Mouse (Mus musculus): ENCODE measurements around the gene Lrrc55. TPM values are rescaled to one million over a fixed set of nuclear protein-coding genes. Genes with fewer than 3 reads are reported as not detected.

Lrrc55 gene
- polyA plus RNA-seq, 1 experiment from 2014 or later: 0.35 TPM

DNA sequence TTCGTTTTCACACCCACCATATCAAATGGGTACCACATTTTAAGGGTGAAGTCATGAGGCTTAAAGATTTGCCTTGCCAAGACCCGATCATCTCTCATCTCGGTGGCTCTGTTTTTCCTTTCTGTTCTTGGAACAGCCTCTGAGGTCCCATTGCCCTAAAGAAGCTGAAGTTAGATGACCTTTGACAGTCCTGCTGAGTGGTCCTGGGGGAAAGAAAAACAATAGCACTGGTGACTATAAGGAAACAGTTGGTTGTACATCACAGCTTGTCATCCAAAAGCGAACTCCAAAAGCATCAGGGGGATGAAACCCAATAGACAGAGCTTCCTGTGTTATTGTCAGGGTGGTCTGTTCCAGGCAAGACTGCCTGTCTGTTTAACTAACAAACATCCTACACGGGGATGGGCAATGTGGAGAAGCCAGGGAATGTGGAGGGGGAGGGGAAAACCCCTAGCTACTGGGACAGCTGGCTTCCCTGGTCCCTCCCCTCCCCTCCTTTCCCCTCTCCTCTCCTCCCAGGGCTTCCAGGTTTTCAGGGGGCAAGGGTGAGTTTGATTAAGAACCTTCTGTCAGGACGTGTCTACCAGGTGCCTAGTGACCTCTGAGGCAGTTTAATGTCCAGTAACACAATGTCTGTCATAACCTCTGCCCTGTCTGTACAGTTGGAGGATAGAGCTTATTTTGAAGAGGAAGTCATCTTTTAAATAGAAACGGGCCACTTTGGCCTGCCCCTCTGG is 33.5 kb downstream of the Lrrc55 start:
- 17% methylated on average over 7 of the region's 7 CpGs for WGBS

DNA sequence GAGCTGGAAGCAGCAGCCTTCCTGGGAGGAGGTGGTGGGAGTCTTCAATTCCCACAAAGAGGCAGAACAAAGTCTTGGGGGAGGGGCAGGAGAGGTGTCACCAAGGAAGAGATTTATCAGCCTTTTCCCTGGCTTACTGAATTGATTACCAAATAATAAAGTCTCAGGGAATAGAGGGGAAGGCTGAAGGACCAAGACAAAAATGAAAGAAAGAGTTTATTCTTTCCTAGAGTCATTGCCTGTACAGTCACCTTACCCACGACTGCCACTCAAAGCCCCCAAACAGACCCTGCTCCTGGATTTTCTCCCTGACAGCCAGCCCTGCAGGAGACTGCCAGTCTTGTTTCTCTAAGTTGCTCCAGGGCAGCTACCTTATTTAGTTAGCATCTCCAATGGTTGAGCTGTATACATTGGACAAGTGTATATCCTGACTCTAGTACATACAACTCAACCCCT is 35.3 kb downstream of the Lrrc55 start:
- ATAC-seq (ENCODE audit: borderline replicate concordance, extremely low read depth, low FRiP score, low TSS enrichment): no peak
- no peaks in the 10 kb centered on the region for H3K36me3 ChIP-seq
- no peak overlapping the region for H3K27ac ChIP-seq
- H3K4me3 ChIP-seq: no peak overlapping the region
- H3K27me3 ChIP-seq: no peaks in the 10 kb centered on the region
- no peak overlapping the region for H3K4me2 ChIP-seq
- 11% methylated on average over 1 of the region's 1 CpGs for WGBS
- H3K9me3 ChIP-seq: no peaks in the 10 kb centered on the region
- H3K9ac ChIP-seq: no peak overlapping the region
- H3K4me1 ChIP-seq: peaks cover 24% of the 10 kb centered on the region

More for the DNA sequence above, 33.5 kb downstream of the Lrrc55 start:
- H3K4me2 ChIP-seq: no peak overlapping the region
- H3K9me3 ChIP-seq: no peaks in the 10 kb centered on the region
- peak overlapping the region; percentile 55 for H3K27ac ChIP-seq
- H3K4me3 ChIP-seq: no peak overlapping the region
- peaks cover 27% of the 10 kb centered on the region for H3K4me1 ChIP-seq
- peak; percentile 73 for ATAC-seq (ENCODE audit: borderline replicate concordance, extremely low read depth, low FRiP score, low TSS enrichment)
- H3K9ac ChIP-seq: no peak overlapping the region
- H3K36me3 ChIP-seq: no peaks in the 10 kb centered on the region
- H3K27me3 ChIP-seq: no peaks in the 10 kb centered on the region

DNA sequence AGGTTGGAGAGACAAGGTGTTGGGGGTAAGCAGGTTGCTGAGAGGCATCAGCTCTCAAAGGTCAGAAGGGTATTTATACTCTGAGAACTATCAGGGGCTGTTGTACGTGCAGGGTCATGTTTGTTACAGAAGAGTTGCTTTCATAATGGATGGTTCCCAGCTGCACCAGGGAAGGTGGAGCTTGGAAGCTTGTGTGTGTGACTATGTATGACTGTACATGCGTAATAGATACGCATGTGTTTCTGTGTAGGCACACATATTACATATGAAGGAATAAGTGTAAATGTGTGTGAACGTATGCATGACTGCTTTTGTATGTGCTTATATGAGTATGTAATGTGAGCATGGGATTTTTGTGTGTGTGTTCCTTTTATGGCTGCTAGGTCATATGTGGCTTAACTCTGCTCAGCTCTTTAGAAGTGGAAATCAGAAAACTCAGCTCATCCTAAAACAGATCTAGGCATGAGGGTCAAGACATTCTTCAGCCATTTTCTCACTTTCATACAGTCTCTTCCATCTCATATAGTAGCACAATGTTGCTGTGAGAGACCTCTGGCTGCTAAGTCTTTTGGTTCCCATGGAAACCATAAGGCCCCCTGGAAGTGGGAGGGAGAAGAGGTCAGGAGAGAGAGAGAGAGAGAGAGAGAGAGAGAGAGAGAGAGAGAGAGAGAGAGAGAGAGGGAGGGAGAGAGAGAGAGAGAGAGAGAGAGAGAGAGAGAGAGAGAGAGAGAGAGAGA is 35.9 kb downstream of the Lrrc55 start:
- Histone ChIP-seq H3K36me3 (no peaks in the 10 kb centered on the region), H3K4me3 (no peak overlapping the region), H3K9ac (no peak overlapping the region), H3K27me3 (no peaks in the 10 kb centered on the region), H3K9me3 (no peaks in the 10 kb centered on the region), H3K27ac (no peak overlapping the region), H3K4me2 (no peak overlapping the region), H3K4me1 (peaks cover 24% of the 10 kb centered on the region)
- no peak for ATAC-seq (ENCODE audit: borderline replicate concordance, extremely low read depth, low FRiP score, low TSS enrichment)
- 53% methylated on average over 4 of the region's 4 CpGs for WGBS

DNA sequence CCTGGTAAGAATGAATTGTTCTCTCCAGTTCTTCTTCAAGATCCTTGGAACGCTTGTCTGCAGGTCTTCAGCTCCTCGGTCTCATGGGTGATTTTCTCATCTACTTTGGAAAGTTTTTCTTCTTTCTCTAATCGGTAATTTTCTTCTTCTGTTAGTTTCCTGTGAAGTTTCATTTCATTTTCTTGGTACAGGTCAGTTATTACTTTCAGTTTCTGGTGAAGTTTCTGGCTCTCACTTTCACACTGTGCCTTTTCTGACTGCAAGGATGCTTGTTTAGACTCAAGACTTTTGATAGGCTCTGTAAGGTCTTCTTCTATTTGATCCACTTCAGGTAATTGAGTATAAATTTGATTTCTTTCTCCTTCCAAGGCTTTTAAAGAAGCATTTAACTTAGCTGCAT is 39.6 kb downstream of the Lrrc55 start:
- Histone ChIP-seq H3K4me2 (no peak overlapping the region), H3K27ac (no peak overlapping the region), H3K36me3 (no peaks in the 10 kb centered on the region), H3K9ac (no peak overlapping the region), H3K4me1 (peaks cover 12% of the 10 kb centered on the region), H3K9me3 (no peaks in the 10 kb centered on the region), H3K27me3 (no peaks in the 10 kb centered on the region), H3K4me3 (no peak overlapping the region)
- ATAC-seq (ENCODE audit: borderline replicate concordance, extremely low read depth, low FRiP score, low TSS enrichment): no peak
- WGBS: 90% methylated on average over 3 of the region's 3 CpGs

DNA sequence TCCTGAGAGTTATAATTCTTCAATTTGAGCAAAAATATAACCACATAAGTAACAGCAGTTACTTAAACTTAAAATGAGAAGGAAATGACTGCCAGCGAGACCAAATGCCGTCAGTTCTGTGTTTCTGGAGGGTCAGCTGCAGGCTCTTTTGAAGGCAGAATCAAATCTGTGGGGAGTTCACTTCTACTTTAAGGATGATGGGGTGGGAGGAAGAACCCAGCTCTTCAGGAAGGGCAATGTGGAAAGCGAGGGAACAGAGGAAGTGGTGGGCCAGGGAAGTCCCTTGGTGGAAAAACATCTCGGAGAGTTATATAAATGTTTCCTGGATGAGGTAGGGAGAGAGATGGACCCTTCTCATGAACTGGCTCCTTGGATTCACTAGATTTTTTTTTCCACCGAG is 40.9 kb downstream of the Lrrc55 start:
- Histone ChIP-seq H3K27me3 (no peaks in the 10 kb centered on the region), H3K9me3 (no peaks in the 10 kb centered on the region), H3K36me3 (no peaks in the 10 kb centered on the region), H3K4me3 (no peak overlapping the region), H3K9ac (no peak overlapping the region), H3K27ac (no peak overlapping the region), H3K4me2 (no peak overlapping the region), H3K4me1 (peaks cover 6% of the 10 kb centered on the region)
- no peak for ATAC-seq (ENCODE audit: borderline replicate concordance, extremely low read depth, low FRiP score, low TSS enrichment)
- WGBS: 80% methylated on average over 5 of the region's 5 CpGs

DNA sequence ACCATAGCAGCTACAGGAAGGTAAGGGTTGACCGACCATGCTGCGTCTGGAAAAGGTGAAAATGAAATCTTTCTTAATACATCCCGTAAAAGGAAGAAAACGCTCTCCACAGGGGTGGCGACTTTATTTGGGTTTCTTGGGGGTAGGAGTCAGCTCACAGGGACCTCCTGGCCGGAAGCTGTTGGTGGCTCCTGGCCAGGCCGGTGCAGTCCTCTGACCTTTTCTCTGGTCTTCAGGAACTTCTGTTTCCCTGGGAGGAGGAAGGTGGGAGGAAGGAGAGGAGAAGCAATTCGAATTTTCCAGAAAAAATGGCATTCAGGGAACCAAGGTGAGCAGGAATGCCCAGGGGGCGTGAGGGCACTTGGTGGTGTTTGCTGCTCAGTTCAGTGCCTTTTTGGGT is 41.7 kb downstream of the Lrrc55 start:
- Histone ChIP-seq H3K4me3 (no peak overlapping the region), H3K9ac (no peak overlapping the region), H3K27ac (no peak overlapping the region), H3K9me3 (no peaks in the 10 kb centered on the region), H3K27me3 (no peaks in the 10 kb centered on the region), H3K36me3 (no peaks in the 10 kb centered on the region), H3K4me2 (no peak overlapping the region), H3K4me1 (no peaks in the 10 kb centered on the region)
- WGBS: 75% methylated on average over 9 of the region's 9 CpGs
- ATAC-seq (ENCODE audit: borderline replicate concordance, extremely low read depth, low FRiP score, low TSS enrichment): no peak

DNA sequence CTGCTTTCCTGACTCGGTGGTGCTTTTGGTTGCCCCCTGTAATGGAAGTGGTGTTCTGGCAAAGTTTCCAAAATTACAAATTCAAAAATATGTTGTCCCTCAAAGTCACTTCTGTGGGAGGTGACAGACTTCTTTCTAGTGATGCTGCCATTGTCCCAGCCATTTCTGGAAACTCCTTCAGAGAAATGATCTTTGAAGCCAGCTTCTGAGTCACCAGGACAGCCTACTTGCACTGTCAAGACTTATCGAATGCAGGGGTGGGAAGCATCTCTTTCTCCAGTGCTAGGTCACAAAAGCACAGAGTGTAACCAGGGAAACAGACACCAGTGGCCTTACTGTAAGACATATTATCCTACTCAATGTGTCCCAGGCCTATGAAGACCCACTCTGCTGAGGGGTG is 45.8 kb downstream of the Lrrc55 start:
- WGBS: 71% methylated on average over 2 of the region's 2 CpGs
- H3K4me3 ChIP-seq: no peak overlapping the region
- no peaks in the 10 kb centered on the region for H3K27me3 ChIP-seq
- ATAC-seq (ENCODE audit: borderline replicate concordance, extremely low read depth, low FRiP score, low TSS enrichment): no peak
- no peaks in the 10 kb centered on the region for H3K4me1 ChIP-seq
- H3K9ac ChIP-seq: no peak overlapping the region
- H3K9me3 ChIP-seq: no peaks in the 10 kb centered on the region
- H3K4me2 ChIP-seq: no peak overlapping the region
- H3K27ac ChIP-seq: no peak overlapping the region
- no peaks in the 10 kb centered on the region for H3K36me3 ChIP-seq

DNA sequence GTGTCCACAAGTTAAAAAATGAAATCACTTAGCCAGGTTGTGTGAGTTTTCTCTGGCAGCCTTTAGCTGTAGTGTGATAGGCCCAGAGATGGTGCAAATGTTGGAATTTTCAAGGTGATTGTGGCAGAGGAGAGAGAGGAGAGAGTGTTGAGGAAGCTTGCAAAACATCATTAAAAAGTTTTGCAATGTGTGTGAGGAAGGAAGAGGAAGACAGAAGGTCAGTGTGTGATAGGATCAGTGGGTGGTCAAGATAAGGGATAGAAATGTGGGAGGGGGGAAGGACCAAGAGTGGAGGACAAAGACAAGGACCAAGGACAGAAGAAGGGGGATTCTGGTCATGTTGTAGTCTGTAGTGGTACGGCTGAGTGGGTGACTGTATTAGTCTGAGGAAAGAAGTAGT is 46.6 kb downstream of the Lrrc55 start:
- 64% methylated on average over 1 of the region's 1 CpGs for WGBS
- no peak overlapping the region for H3K27ac ChIP-seq
- H3K4me2 ChIP-seq: no peak overlapping the region
- no peaks in the 10 kb centered on the region for H3K36me3 ChIP-seq
- H3K9ac ChIP-seq: no peak overlapping the region
- H3K9me3 ChIP-seq: no peaks in the 10 kb centered on the region
- H3K4me3 ChIP-seq: no peak overlapping the region
- no peaks in the 10 kb centered on the region for H3K27me3 ChIP-seq
- no peak for ATAC-seq (ENCODE audit: borderline replicate concordance, extremely low read depth, low FRiP score, low TSS enrichment)
- H3K4me1 ChIP-seq: no peaks in the 10 kb centered on the region

DNA sequence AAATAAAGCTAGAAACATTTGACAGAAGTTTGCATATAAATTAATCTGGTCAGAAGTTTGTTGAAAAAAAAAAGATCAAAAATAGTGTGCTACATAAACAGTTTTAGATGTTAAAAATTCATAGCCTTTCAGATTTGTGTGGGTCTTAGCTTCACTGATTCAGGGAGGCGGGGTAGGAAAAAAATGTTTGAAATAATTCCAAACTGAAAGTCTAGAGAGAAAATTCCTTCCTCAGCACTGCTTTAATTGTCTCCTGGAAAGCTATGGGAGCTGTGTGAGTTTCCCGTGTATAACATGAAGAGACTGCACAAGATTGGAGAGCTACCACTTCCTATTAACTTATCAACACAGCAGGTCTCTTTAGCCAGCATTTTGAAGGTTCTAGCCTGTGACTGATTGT is 49.5 kb downstream of the Lrrc55 start:
- 60% methylated on average over 2 of the region's 2 CpGs for WGBS

DNA sequence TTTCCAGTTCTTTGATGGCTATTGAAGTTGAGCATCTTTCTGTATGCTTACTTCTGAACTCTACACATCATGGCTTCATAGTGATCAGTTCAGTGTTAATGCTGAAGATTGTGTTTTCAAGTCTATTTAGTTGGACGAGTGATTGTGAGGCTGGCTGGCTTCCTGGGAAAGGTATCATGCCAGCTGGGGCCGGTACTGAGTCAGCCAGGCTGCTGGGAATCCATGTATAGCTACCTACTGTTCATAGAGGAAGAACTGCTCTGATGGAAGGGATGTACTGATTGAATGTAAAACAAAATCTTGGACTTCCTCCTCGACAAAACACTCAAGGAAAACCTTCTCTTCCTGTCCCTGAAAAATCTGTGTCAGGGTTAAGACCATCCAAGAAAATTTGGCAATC is 51.7 kb downstream of the Lrrc55 start:
- Histone ChIP-seq H3K9ac (no peak overlapping the region), H3K4me1 (no peaks in the 10 kb centered on the region), H3K9me3 (no peaks in the 10 kb centered on the region), H3K27me3 (no peaks in the 10 kb centered on the region), H3K27ac (no peak overlapping the region), H3K36me3 (no peaks in the 10 kb centered on the region), H3K4me3 (no peak overlapping the region), H3K4me2 (no peak overlapping the region)
- WGBS: 59% methylated on average over 3 of the region's 3 CpGs
- ATAC-seq (ENCODE audit: borderline replicate concordance, extremely low read depth, low FRiP score, low TSS enrichment): no peak

More for the DNA sequence above, 49.5 kb downstream of the Lrrc55 start:
- no peaks in the 10 kb centered on the region for H3K9me3 ChIP-seq
- H3K4me2 ChIP-seq: no peak overlapping the region
- H3K4me3 ChIP-seq: no peak overlapping the region
- H3K9ac ChIP-seq: no peak overlapping the region
- H3K27me3 ChIP-seq: no peaks in the 10 kb centered on the region
- no peak overlapping the region for H3K27ac ChIP-seq
- H3K36me3 ChIP-seq: no peaks in the 10 kb centered on the region
- H3K4me1 ChIP-seq: no peaks in the 10 kb centered on the region
- ATAC-seq (ENCODE audit: borderline replicate concordance, extremely low read depth, low FRiP score, low TSS enrichment): no peak

DNA sequence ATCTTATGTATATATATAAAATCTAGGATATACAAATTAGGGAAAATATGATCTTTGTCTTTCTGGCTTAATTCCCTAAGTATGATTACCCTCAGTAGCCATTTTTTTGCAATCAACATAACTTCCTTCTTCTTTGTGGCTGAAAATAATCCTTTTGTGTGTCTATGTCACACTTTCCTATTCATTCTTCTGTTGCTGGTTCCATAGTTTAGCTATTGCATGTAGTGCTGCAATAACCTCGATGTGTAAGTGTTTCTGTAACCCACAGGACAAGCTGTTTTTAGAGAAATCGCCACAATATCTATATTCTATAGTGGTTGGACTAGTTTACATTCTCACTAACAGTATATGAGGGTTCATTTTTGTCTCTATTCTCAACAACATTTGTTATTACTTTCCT is 52.1 kb downstream of the Lrrc55 start:
- Histone ChIP-seq H3K9ac (no peak overlapping the region), H3K9me3 (no peaks in the 10 kb centered on the region), H3K4me3 (no peak overlapping the region), H3K27ac (no peak overlapping the region), H3K27me3 (no peaks in the 10 kb centered on the region), H3K4me1 (no peaks in the 10 kb centered on the region), H3K4me2 (no peak overlapping the region), H3K36me3 (no peaks in the 10 kb centered on the region)
- WGBS: 78% methylated on average over 2 of the region's 2 CpGs
- ATAC-seq (ENCODE audit: borderline replicate concordance, extremely low read depth, low FRiP score, low TSS enrichment): no peak

DNA sequence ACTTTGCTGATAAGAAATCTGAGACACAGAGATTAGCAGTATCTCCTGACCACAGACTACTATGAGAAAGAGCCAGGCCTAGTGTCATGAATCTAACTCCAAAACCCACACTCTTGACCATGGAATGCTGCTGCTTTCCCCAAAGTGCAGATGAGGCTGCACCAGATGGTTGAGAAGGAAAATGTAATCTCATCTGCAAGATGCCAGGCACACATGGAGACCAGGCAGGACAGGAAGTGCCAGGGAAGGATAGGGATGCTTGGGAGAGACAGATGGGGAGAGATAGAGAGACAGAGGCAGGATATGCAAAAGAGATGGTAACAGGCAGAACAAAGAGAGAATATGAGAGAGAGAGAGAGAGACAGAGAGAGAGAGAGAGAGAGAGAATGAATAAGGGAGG is 56.2 kb downstream of the Lrrc55 start:
- Histone ChIP-seq H3K4me3 (peak overlapping the region; percentile 38; the same call in 1 of the 2 replicates), H3K4me2 (peak overlapping the region; percentile 35; the same call in 1 of the 2 replicates), H3K4me1 (no peaks in the 10 kb centered on the region), H3K27ac (no peak overlapping the region), H3K9ac (no peak overlapping the region), H3K27me3 (no peaks in the 10 kb centered on the region), H3K36me3 (no peaks in the 10 kb centered on the region), H3K9me3 (no peaks in the 10 kb centered on the region)
- no peak for ATAC-seq (ENCODE audit: borderline replicate concordance, extremely low read depth, low FRiP score, low TSS enrichment)
